Mouse (Mus musculus): ENCODE data around the gene Rdh16f1. TPM values are rescaled to one million over a fixed set of nuclear protein-coding genes. Genes with fewer than 3 reads are reported as not detected.

Gene Rdh16f1
- total and polyA plus RNA-seq, 2 experiments = not detected

- no peaks in the 10 kb centered on the region for H3K27me3 ChIP-seq (ENCODE audit: control insufficient read depth, insufficient read depth, low read length)
- no peak overlapping the region for H3K4me3 ChIP-seq (ENCODE audit: insufficient read depth, low read depth, low read length)
- peaks cover 8% of the 10 kb centered on the region for H3K79me2 ChIP-seq (ENCODE audit: control insufficient read depth, insufficient read depth, low read length)
- WGBS = 75% methylated on average over 2 of the region's 2 CpGs
- H3K9ac ChIP-seq (ENCODE audit: low read depth, low read length) = no peak overlapping the region
- H3K4me1 ChIP-seq (ENCODE audit: control insufficient read depth, insufficient read depth, low read length) = peaks cover 15% of the 10 kb centered on the region
- H3K36me3 ChIP-seq (ENCODE audit: control insufficient read depth, insufficient read depth, low read length) = no peaks in the 10 kb centered on the region
- H3K27ac ChIP-seq (replicated peaks; ENCODE audit: insufficient read depth, low read depth, low read length) = peak overlapping the region; percentile 22
- TF ChIP-seq POLR2A (IDR thresholded peaks at IDR 0.05; ENCODE audit: extremely low read depth, insufficient read depth, low read length) = no peak
- no peak for TF ChIP-seq CTCF (IDR thresholded peaks at IDR 0.05; ENCODE audit: low read depth, low read length)
- no peak for DNase-seq (ENCODE audit: extremely low read depth, low read depth, low spot score)
Measured at GRCm38 (mm10) chr10:127736266-127736665, 23.3 kb upstream of the Rdh16f1 start.

GRCm38 (mm10) chr10:127736916-127737315 is 22.7 kb upstream of the Rdh16f1 start:
- Histone ChIP-seq H3K27ac (replicated peaks; ENCODE audit: insufficient read depth, low read depth, low read length) (peak overlapping the region; percentile 67), H3K36me3 (ENCODE audit: control insufficient read depth, insufficient read depth, low read length) (peaks cover 5% of the 10 kb centered on the region; the same call in 1 of the 2 replicates), H3K79me2 (ENCODE audit: control insufficient read depth, insufficient read depth, low read length) (peaks cover 14% of the 10 kb centered on the region), H3K9ac (ENCODE audit: low read depth, low read length) (no peak overlapping the region), H3K4me3 (ENCODE audit: insufficient read depth, low read depth, low read length) (no peak overlapping the region), H3K27me3 (ENCODE audit: control insufficient read depth, insufficient read depth, low read length) (no peaks in the 10 kb centered on the region), H3K4me1 (ENCODE audit: control insufficient read depth, insufficient read depth, low read length) (peaks cover 18% of the 10 kb centered on the region)
- 15% methylated on average over 4 of the region's 4 CpGs for WGBS
- no peak for TF ChIP-seq POLR2A (IDR thresholded peaks at IDR 0.05; ENCODE audit: extremely low read depth, insufficient read depth, low read length)
- no peak for TF ChIP-seq CTCF (IDR thresholded peaks at IDR 0.05; ENCODE audit: low read depth, low read length)
- DNase-seq (ENCODE audit: extremely low read depth, low read depth, low spot score) = peak; percentile 91

GRCm38 (mm10) chr10:127737552-127737951 is 22.0 kb upstream of the Rdh16f1 start:
- no peaks in the 10 kb centered on the region for H3K27me3 ChIP-seq (ENCODE audit: control insufficient read depth, insufficient read depth, low read length)
- H3K79me2 ChIP-seq (ENCODE audit: control insufficient read depth, insufficient read depth, low read length) = peaks cover 20% of the 10 kb centered on the region
- H3K36me3 ChIP-seq (ENCODE audit: control insufficient read depth, insufficient read depth, low read length) = peaks cover 7% of the 10 kb centered on the region; the same call in 1 of the 2 replicates
- WGBS = 29% methylated on average over 2 of the region's 2 CpGs
- no peak for TF ChIP-seq POLR2A (IDR thresholded peaks at IDR 0.05; ENCODE audit: extremely low read depth, insufficient read depth, low read length)
- no peak for TF ChIP-seq CTCF (IDR thresholded peaks at IDR 0.05; ENCODE audit: low read depth, low read length)
- peaks cover 18% of the 10 kb centered on the region for H3K4me1 ChIP-seq (ENCODE audit: control insufficient read depth, insufficient read depth, low read length)
- 0 out of 2 replicates have a peak overlapping the region, but pooled peaks have one; percentile 1 for H3K9ac ChIP-seq (ENCODE audit: low read depth, low read length)
- DNase-seq (ENCODE audit: extremely low read depth, low read depth, low spot score) = no peak
- no peak overlapping the region for H3K4me3 ChIP-seq (ENCODE audit: insufficient read depth, low read depth, low read length)
- peak overlapping the region; percentile 41 for H3K27ac ChIP-seq (replicated peaks; ENCODE audit: insufficient read depth, low read depth, low read length)

- TF ChIP-seq CTCF (IDR thresholded peaks at IDR 0.05; ENCODE audit: low read depth, low read length) (peak; percentile 54), POLR2A (IDR thresholded peaks at IDR 0.05; ENCODE audit: extremely low read depth, insufficient read depth, low read length) (0 out of 2 replicates have a peak, but pooled peaks have one; percentile 23)
- 6% methylated on average over 13 of the region's 13 CpGs for WGBS
- Histone ChIP-seq H3K27ac (replicated peaks; ENCODE audit: insufficient read depth, low read depth, low read length) (peak overlapping the region; percentile 98), H3K4me1 (ENCODE audit: control insufficient read depth, insufficient read depth, low read length) (peaks cover 18% of the 10 kb centered on the region), H3K79me2 (ENCODE audit: control insufficient read depth, insufficient read depth, low read length) (peaks cover 28% of the 10 kb centered on the region), H3K36me3 (ENCODE audit: control insufficient read depth, insufficient read depth, low read length) (peaks cover 11% of the 10 kb centered on the region), H3K27me3 (ENCODE audit: control insufficient read depth, insufficient read depth, low read length) (no peaks in the 10 kb centered on the region), H3K4me3 (ENCODE audit: insufficient read depth, low read depth, low read length) (no peak overlapping the region), H3K9ac (ENCODE audit: low read depth, low read length) (peak overlapping the region; percentile 32)
- DNase-seq (ENCODE audit: extremely low read depth, low read depth, low spot score) = peak; percentile 99
Measured at GRCm38 (mm10) chr10:127738151-127738882, 21.3 kb upstream of the Rdh16f1 start.

GRCm38 (mm10) chr10:127739083-127739660 is 20.4 kb upstream of the Rdh16f1 start, which contains the start of gene Zbtb39:
Gene Zbtb39 (plus strand): TSS chr10:127739538.
- Histone ChIP-seq H3K79me2 (ENCODE audit: control insufficient read depth, insufficient read depth, low read length) (peaks cover 35% of the 10 kb centered on the region), H3K27ac (replicated peaks; ENCODE audit: insufficient read depth, low read depth, low read length) (peak within 1 kb of the TSS; percentile 98), H3K4me3 (ENCODE audit: insufficient read depth, low read depth, low read length) (peak within 1 kb of the TSS; percentile 96), H3K27me3 (ENCODE audit: control insufficient read depth, insufficient read depth, low read length) (no peaks in the 10 kb centered on the region), H3K4me1 (ENCODE audit: control insufficient read depth, insufficient read depth, low read length) (peaks cover 24% of the 10 kb centered on the region), H3K9ac (ENCODE audit: low read depth, low read length) (peak within 1 kb of the TSS; percentile 100), H3K36me3 (ENCODE audit: control insufficient read depth, insufficient read depth, low read length) (peaks cover 20% of the 10 kb centered on the region)
- DNase-seq (ENCODE audit: extremely low read depth, low read depth, low spot score) = no peak
- 0 out of 2 replicates have a peak, but pooled peaks have one; percentile 5 for TF ChIP-seq POLR2A (IDR thresholded peaks at IDR 0.05; ENCODE audit: extremely low read depth, insufficient read depth, low read length)
- peak; percentile 61 for TF ChIP-seq CTCF (IDR thresholded peaks at IDR 0.05; ENCODE audit: low read depth, low read length)
- 1% methylated on average over 48 of the region's 61 CpGs for WGBS

All from liver, adult 2 months (tissue).